Mouse (Mus musculus) 3T3-L1 (cell line): ENCODE data around the gene H2al1a.

Experiments
- DNase-seq: peaks from one replicate; pipeline ENCODE4 v3.0.0-alpha.2; 2015; ENCODE audit warnings: low read depth, low spot score

Gene H2al1a

GRCm38 (mm10) chrX:11345762-11346161 is 46.7 kb downstream of the H2al1a start:
- no peak for DNase-seq

- no peak for DNase-seq
These were observed 47.7 kb downstream of the H2al1a start for GRCm38 (mm10) chrX:11346756-11347155.
